Mouse (Mus musculus) ovary, postnatal 36 days (tissue): ENCODE measurements around the gene Zglp1.
A peak's percentile ranks its signal among the peaks of the same experiment; 100 is the strongest.

Source experiments
- DNase-seq: peaks from one replicate; pipeline ENCODE4 v3.0.0; 2022; ENCODE audit warnings: low spot score, mixed read lengths

Gene Zglp1

GRCm38 (mm10) chr9:21026849-21027248, 40.0 kb downstream of the Zglp1 start:
- no peak for DNase-seq

GRCm38 (mm10) chr9:21025258-21025810, 41.6 kb downstream of the Zglp1 start:
- DNase-seq = no peak

DNA sequence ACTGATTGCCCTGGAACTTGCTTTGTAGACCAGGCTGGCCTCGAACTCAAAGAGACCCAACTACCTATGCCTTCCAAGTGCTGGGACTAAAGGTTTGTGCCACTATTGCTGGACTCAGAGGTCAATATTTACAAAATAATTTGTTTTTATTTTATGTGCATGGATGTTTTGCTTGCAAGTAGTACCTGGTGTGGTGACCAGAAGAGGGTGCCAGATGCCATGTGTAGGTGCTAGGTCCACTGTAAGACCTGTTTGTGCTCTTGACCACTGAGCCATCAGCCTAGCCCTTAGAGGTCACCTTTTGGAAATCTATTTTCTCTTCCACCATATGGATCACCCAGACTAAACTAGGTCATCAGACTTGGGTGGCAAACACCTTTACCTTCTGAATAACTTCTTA, 44.2 kb downstream of the Zglp1 start:
- no peak for DNase-seq

DNA sequence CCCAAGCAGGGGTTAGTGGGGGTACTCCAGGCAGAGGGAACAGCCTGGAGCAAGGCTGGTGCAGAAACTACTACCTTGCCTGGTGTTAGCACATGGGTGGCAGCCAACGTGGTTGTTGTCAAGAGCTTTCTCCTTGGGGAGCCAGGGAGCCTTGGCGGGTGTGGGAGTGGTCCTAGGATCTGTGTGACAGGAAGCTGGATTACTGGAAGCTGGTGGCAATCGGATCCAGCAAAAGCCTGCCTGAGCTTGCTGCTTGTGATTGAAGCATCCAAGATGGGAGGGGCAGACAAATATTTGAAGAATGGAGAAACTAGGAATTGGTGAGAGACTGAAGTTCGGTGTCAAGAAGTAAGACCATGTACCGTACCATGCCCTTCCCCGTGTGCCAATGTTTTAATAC, 44.6 kb downstream of the Zglp1 start:
- DNase-seq = no peak

DNA sequence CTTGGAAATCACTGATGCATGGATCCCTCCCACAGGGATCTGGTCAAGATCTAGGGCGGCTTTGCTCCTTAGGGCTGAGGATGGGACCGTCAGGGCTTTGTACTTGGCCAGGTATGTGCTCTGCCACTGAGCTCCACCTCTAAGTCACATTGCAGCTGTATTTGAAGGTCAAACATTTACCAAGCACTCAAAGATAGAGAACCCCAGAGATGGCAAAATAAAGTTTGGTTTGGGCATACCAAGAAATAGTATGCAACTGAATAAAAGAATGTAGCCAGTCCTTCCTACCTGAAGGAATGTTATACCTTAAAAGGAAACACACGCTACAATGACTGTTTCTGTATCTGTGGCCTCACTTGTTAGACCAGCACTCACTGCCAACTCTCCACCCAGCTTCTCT, 45.5 kb downstream of the Zglp1 start:
- DNase-seq = no peak

DNA sequence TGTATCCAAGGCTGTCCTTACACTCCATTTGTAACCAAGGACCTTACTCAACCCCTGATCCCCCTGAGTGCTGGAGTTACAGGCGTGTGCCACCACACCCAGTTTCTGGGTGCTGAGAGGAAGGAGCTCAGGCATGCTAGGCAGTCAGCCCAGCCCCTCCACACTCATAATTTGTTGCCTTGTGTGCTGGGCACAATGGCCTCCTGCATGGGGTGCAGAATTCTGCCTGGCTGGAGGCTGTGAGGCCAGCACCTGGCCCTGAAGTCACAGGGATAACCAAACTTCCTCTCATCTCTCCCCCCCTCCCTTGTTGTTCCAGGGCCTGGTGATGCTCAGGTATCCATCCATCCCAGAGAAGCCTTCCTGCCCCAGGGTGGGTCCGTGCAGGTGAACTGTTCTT, 48.3 kb downstream of the Zglp1 start:
- DNase-seq = no peak

DNA sequence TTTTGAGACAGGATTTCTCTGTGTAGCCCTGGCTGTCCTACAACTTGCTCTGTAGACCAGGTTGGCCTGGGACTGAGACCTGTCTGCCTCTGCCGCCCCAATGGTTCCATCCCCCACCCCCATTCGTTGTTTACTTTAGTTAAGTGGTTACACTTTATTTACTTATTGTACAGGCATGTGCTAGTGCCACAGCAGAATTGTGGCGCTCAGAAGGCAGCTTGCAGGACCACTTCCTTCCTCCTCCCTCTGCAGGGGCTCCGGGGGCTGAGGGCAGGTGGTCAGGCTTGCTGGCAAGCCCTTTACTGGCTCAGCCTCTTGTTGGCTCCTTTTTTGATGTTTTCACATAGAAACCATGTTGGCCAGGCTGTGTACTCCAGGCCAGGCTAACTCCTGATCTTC, 49.7 kb downstream of the Zglp1 start:
- DNase-seq = no peak

GRCm38 (mm10) chr9:21016331-21017176, 50.3 kb downstream of the Zglp1 start:
- no peak for DNase-seq

- DNase-seq = peak; percentile 62
These were observed 51.2 kb downstream of the Zglp1 start, which contains the start of gene Icam1 for GRCm38 (mm10) chr9:21015571-21016130. TSS of gene Icam1 (plus strand) at chr9:21015985.

DNA sequence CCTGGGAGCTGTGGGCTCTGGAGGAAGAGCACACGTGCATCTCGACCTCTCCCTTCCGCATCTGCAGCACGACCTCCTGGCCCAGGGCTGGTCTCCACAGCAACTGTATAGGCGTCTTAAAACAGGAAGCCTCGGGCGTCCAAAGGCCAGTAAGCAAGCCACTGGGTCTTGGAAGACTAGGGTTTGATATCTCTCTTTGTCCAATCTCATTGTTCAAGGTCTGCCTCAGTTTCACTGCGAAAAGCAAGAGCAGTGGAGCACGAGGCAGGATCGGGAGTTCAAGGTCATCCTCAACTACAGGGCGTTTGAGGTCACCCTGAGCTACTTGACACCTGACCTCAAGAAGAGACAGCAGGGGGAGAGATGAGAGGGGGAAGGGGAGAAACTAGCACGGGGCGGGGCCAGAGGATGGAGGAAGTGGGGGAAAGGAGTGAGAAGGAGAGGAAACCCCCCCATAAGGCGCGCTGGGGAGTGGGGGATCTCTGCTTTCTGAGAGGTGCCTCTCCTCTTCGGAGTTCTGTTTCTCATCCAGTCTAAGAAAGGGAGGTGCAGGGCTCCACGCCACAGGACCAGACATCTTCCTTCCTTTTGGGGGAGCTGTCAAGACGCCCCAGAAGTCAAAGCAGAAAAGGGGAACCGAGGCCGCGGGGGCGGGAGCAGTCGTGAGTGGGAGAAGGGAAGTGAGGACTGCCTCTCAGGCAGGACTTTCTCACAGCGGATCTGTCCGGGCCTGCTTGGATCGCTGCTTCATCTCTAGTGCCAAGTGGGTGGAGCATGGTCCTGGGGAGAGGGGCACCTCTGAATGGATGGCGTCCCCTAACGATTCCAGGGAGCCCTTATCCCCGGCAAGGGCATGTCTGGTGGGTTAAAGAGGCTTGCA, 52.0 kb downstream of the Zglp1 start:
- DNase-seq = peak; percentile 46
